Comparison of ENCODE assay signal across 27 mouse cellular contexts in genomic region chr2:91113852-91114251, GRCm38 (mm10). TPM values are rescaled to one million over a fixed set of nuclear protein-coding genes. Genes with fewer than 3 reads are reported as not detected.
DNase-seq lines count a peak whose midpoint lies in the region; ATAC-seq lines count a peak whose summit lies in the region.
"Had no signal": no experiment of that assay in that cellular context is flagged by ENCODE, and none has a peak within 500 bp of the region (broad histone marks: within the 10 kb centered on the region; RNA-seq: fewer than 3 reads in every experiment).

No protein-coding gene starts in this region.

- H3K4me1 ChIP-seq in heart, embryonic 10.5 days: peaks cover 37% of the 10 kb centered on the region
- H3K4me1 ChIP-seq in liver, embryonic 12.5 days: peaks cover 55% of the 10 kb centered on the region
- H3K4me1 ChIP-seq in liver, embryonic 15.5 days (replicated peaks): peaks cover 41% of the 10 kb centered on the region
- H3K4me1 ChIP-seq in forebrain, embryonic 10.5 days: peaks cover 14% of the 10 kb centered on the region
- H3K4me1 ChIP-seq: embryonic facial prominence, embryonic 12.5 days had no signal

- H3K27me3 ChIP-seq in heart, embryonic 10.5 days (ENCODE audit: insufficient read depth, poor library complexity, severe bottlenecking): no peaks in the 10 kb centered on the region
- H3K27me3 ChIP-seq in liver, embryonic 12.5 days (replicated peaks): peaks cover 2% of the 10 kb centered on the region; the same call in 1 of the 2 replicates
- no peaks in the 10 kb centered on the region for H3K27me3 ChIP-seq in liver, embryonic 15.5 days
- peaks cover 32% of the 10 kb centered on the region for H3K27me3 ChIP-seq in forebrain, embryonic 10.5 days (ENCODE audit: poor library complexity, severe bottlenecking)
- H3K27me3 ChIP-seq: embryonic facial prominence, embryonic 15.5 days; heart, embryonic 13.5 days had no signal

- peak overlapping the region; percentile 36 for H3K4me2 ChIP-seq in liver, embryonic 12.5 days
- peak overlapping the region; percentile 8; the same call in 1 of the 2 replicates for H3K4me2 ChIP-seq in liver, embryonic 15.5 days
- H3K4me2 ChIP-seq: embryonic facial prominence, embryonic 12.5 days; embryonic facial prominence, embryonic 15.5 days; forebrain, embryonic 13.5 days; heart, embryonic 13.5 days; hindbrain, embryonic 14.5 days had no signal

- no peaks in the 10 kb centered on the region for H3K36me3 ChIP-seq in heart, embryonic 10.5 days
- peaks cover 2% of the 10 kb centered on the region; the same call in 1 of the 2 replicates for H3K36me3 ChIP-seq in liver, embryonic 12.5 days
- 0 out of 2 replicates have a peak, but pooled peaks cover 4% of the 10 kb centered on the region for H3K36me3 ChIP-seq in liver, embryonic 15.5 days (replicated peaks)
- no peaks in the 10 kb centered on the region for H3K36me3 ChIP-seq in forebrain, embryonic 10.5 days (replicated peaks)
- H3K36me3 ChIP-seq: embryonic facial prominence, embryonic 12.5 days; embryonic facial prominence, embryonic 15.5 days; heart, embryonic 13.5 days had no signal

- 73% methylated on average over 6 of the region's 6 CpGs for WGBS in heart, embryonic 10.5 days
- 43% methylated on average over 6 of the region's 6 CpGs for WGBS in liver, embryonic 12.5 days (ENCODE audit: insufficient replicate concordance)
- WGBS in liver, embryonic 15.5 days (ENCODE audit: insufficient replicate concordance): 38% methylated on average over 6 of the region's 6 CpGs
- 76% methylated on average over 6 of the region's 6 CpGs for WGBS in forebrain, embryonic 10.5 days

- ATAC-seq in liver, embryonic 12.5 days: peak; percentile 64
- no peak for ATAC-seq in liver, embryonic 15.5 days (ENCODE audit: insufficient read depth)
- ATAC-seq in cerebellum, adult (ENCODE audit: insufficient number of reproducible peaks, low FRiP score, low TSS enrichment): no peak
- ATAC-seq: activated CD4-positive, CD25-positive, alpha-beta regulatory T cell, adult 4 months had no signal

- H3K9ac ChIP-seq in liver, embryonic 12.5 days: no peak overlapping the region
- no peak overlapping the region for H3K9ac ChIP-seq in liver, embryonic 15.5 days
- H3K9ac ChIP-seq: embryonic facial prominence, embryonic 12.5 days; embryonic facial prominence, embryonic 15.5 days; forebrain, embryonic 13.5 days; hindbrain, embryonic 14.5 days had no signal

- DNase-seq in heart, embryonic 10.5 days (ENCODE audit: low spot score): no peak
- DNase-seq in heart, adult 9 months (ENCODE audit: low spot score in 2 of 2): no peak
- DNase-seq in forebrain, embryonic 10.5 days (ENCODE audit: extremely low spot score, low spot score): no peak
- no peak for DNase-seq in heart, adult 18-20 months
- DNase-seq: adrenal gland, adult 8-10 months; adrenal gland, postnatal 25 days; cerebellum, adult 11 months; cerebellum, adult 2 months; cerebellum, adult 9-11 months; cerebellum, postnatal 25 days; gastrocnemius, postnatal 10 days; gastrocnemius, postnatal 36 days; heart, postnatal 14 days; heart, postnatal 4 days had no signal

- 0 out of 2 replicates have a peak overlapping the region, but pooled peaks have one; percentile 73 for H3K27ac ChIP-seq in heart, embryonic 10.5 days
- no peak overlapping the region for H3K27ac ChIP-seq in liver, embryonic 12.5 days
- 0 out of 2 replicates have a peak overlapping the region, but pooled peaks have one; percentile 8 for H3K27ac ChIP-seq in liver, embryonic 15.5 days (replicated peaks)
- no peak overlapping the region for H3K27ac ChIP-seq in forebrain, embryonic 10.5 days
- H3K27ac ChIP-seq: embryonic facial prominence, embryonic 12.5 days; embryonic facial prominence, embryonic 15.5 days; forebrain, embryonic 13.5 days; heart, embryonic 13.5 days; hindbrain, embryonic 14.5 days; hindbrain, postnatal 0 days had no signal

- no peak overlapping the region for H3K4me3 ChIP-seq in heart, embryonic 10.5 days
- no peak overlapping the region for H3K4me3 ChIP-seq in liver, embryonic 12.5 days
- no peak overlapping the region for H3K4me3 ChIP-seq in liver, embryonic 15.5 days (replicated peaks)
- no peak overlapping the region for H3K4me3 ChIP-seq in forebrain, embryonic 10.5 days
- H3K4me3 ChIP-seq: embryonic facial prominence, embryonic 12.5 days; embryonic facial prominence, embryonic 15.5 days; forebrain, embryonic 13.5 days; heart, embryonic 13.5 days had no signal

- H3K9me3 ChIP-seq in heart, embryonic 10.5 days: no peaks in the 10 kb centered on the region
- no peaks in the 10 kb centered on the region for H3K9me3 ChIP-seq in liver, embryonic 12.5 days (replicated peaks)
- no peaks in the 10 kb centered on the region for H3K9me3 ChIP-seq in liver, embryonic 15.5 days (replicated peaks)
- no peaks in the 10 kb centered on the region for H3K9me3 ChIP-seq in forebrain, embryonic 10.5 days
- H3K9me3 ChIP-seq: embryonic facial prominence, embryonic 12.5 days; embryonic facial prominence, embryonic 15.5 days; forebrain, embryonic 13.5 days; heart, embryonic 13.5 days had no signal

RNA-seq across cellular contexts. Expression of gene Mybpc3, which starts 4.1 kb away (rescaled TPM):
- 450 and 1,030 TPM in 2 replicates for polyA plus RNA-seq in heart, embryonic 10.5 days (2016; fragmentation: Nextera tagmentation; extraction: Ambion mirVana)
- 0.23 and 0.39 TPM in 2 replicates for polyA plus RNA-seq in liver, embryonic 12.5 days (2016; fragmentation: Nextera tagmentation; extraction: Ambion mirVana)
- polyA plus RNA-seq in liver, embryonic 15.5 days (2015; fragmentation: Nextera tagmentation; extraction: Ambion mirVana): 0.15 and 0.17 TPM in 2 replicates
- polyA plus RNA-seq in forebrain, embryonic 10.5 days (2016; fragmentation: Nextera tagmentation; extraction: Ambion mirVana): not detected in 2 replicates
- 1,000 to 10,000 TPM; 1,572 to 1,905 TPM for total RNA-seq in heart, adult 18-20 months (2021)
- total RNA-seq: adrenal gland, postnatal 25 days; gastrocnemius, adult 18-20 months; gastrocnemius, postnatal 36 days had no signal
- polyA plus RNA-seq: activated CD4-positive, CD25-positive, alpha-beta regulatory T cell, adult 4 months; forebrain, embryonic 13.5 days; forebrain, embryonic 16.5 days; hindbrain, embryonic 11.5 days; hindbrain, embryonic 14.5 days had no signal

RNA-seq across cellular contexts. Expression of gene Spi1, which starts 31.7 kb away (rescaled TPM):
- 0.99 and 4.1 TPM in 2 replicates for polyA plus RNA-seq in heart, embryonic 10.5 days (2016; fragmentation: Nextera tagmentation; extraction: Ambion mirVana)
- 16.8 and 18.5 TPM in 2 replicates for polyA plus RNA-seq in liver, embryonic 12.5 days (2016; fragmentation: Nextera tagmentation; extraction: Ambion mirVana)
- 25.9 and 26.9 TPM in 2 replicates for polyA plus RNA-seq in liver, embryonic 15.5 days (2015; fragmentation: Nextera tagmentation; extraction: Ambion mirVana)
- 2.8 and 3.1 TPM in 2 replicates for polyA plus RNA-seq in forebrain, embryonic 10.5 days (2016; fragmentation: Nextera tagmentation; extraction: Ambion mirVana)
- total RNA-seq in heart, adult 18-20 months (2021): 1 to 10 TPM; 4.0 to 5.0 TPM
- polyA plus RNA-seq: activated CD4-positive, CD25-positive, alpha-beta regulatory T cell, adult 4 months had no signal

RNA-seq across cellular contexts. Expression of gene Slc39a13, which starts 43.6 kb away (rescaled TPM):
- 32.6 and 37.5 TPM in 2 replicates for polyA plus RNA-seq in heart, embryonic 10.5 days (2016; fragmentation: Nextera tagmentation; extraction: Ambion mirVana)
- 15.1 and 15.3 TPM in 2 replicates for polyA plus RNA-seq in liver, embryonic 12.5 days (2016; fragmentation: Nextera tagmentation; extraction: Ambion mirVana)
- 10.9 and 13.6 TPM in 2 replicates for polyA plus RNA-seq in liver, embryonic 15.5 days (2015; fragmentation: Nextera tagmentation; extraction: Ambion mirVana)
- polyA plus RNA-seq in forebrain, embryonic 10.5 days (2016; fragmentation: Nextera tagmentation; extraction: Ambion mirVana): 17.8 and 17.9 TPM in 2 replicates
- total RNA-seq in heart, adult 18-20 months (2021): 10 to 100 TPM; 20.0 to 26.2 TPM

Comparison
In these comparisons a context has a peak if more than half of its experiments do, and no peak if none do; other contexts are left out.
1. H3K27ac ChIP-seq: peak in heart, embryonic 10.5 days (single experiment) and liver, embryonic 15.5 days (single experiment); none in liver, embryonic 12.5 days (single experiment) and forebrain, embryonic 10.5 days (single experiment).
2. RNA of gene Mybpc3, which starts 4.1 kb away (polyA plus RNA-seq): 450 to 1,030 TPM in heart, embryonic 10.5 days; 0.23 to 0.39 TPM in liver, embryonic 12.5 days, 0.15 to 0.17 TPM in liver, embryonic 15.5 days and not detected in forebrain, embryonic 10.5 days; every median in the first group is over 100 times any median in the second.